Mouse (Mus musculus) hindbrain, embryonic 15.5 days (tissue): ENCODE data around the gene Stum. TPM values are rescaled to one million over a fixed set of nuclear protein-coding genes. Genes with fewer than 3 reads are reported as not detected.

Experiments
- ATAC-seq: fragments of 200-750 bp; cut with Nextera tagmentation; 2 replicates; pipeline ENCODE4 v1.8.0; 2017; ENCODE audit warnings: low read depth, moderate number of reproducible peaks, moderate TSS enrichment; ENCODE audit not compliant: low FRiP score
- H3K27ac ChIP-seq: fragments of 300-500 bp; sonication (generic); replicated peaks from 2 replicates; pipeline ENCODE4 v1.5.1; 2015; ENCODE audit warnings: mild to moderate bottlenecking, inconsistent platforms
- H3K27me3 ChIP-seq: fragments of 300-500 bp; sonication (generic); 2 replicates; pipeline ENCODE4 v1.6.1; 2015; ENCODE audit warnings: control low read depth, inconsistent platforms
- H3K36me3 ChIP-seq: fragments of 300-500 bp; sonication (generic); 2 replicates; pipeline ENCODE4 v1.6.1; 2015; ENCODE audit warnings: control low read depth, inconsistent platforms
- H3K4me1 ChIP-seq: fragments of 300-500 bp; sonication (generic); replicated peaks from 2 replicates; pipeline ENCODE4 v1.6.1; 2015; ENCODE audit warnings: control low read depth, inconsistent platforms
- H3K4me2 ChIP-seq: fragments of 300-500 bp; sonication (generic); 2 replicates; pipeline ENCODE4 v1.6.1; 2015; ENCODE audit warnings: moderate library complexity, mild to moderate bottlenecking, inconsistent platforms
- H3K4me3 ChIP-seq: fragments of 300-500 bp; sonication (generic); 2 replicates; pipeline ENCODE4 v1.5.1; 2015; ENCODE audit warnings: mild to moderate bottlenecking, inconsistent platforms
- H3K9ac ChIP-seq: fragments of 300-500 bp; sonication (generic); 2 replicates; pipeline ENCODE4 v1.6.1; 2015; ENCODE audit warnings: inconsistent platforms
- H3K9me3 ChIP-seq: fragments of 300-500 bp; sonication (generic); 2 replicates; pipeline ENCODE4 v1.6.1; 2016; ENCODE audit warnings: control low read depth, inconsistent platforms
- WGBS: fragments of 180-500 bp; shearing (Covaris S2); methylation state at CpG from one replicate; pipeline ENCODE4 v1.1.7; 2015; 5-methylcytosine and 5-hydroxymethylcytosine counted together
- polyA plus RNA-seq: library from polyadenylated mRNA; unstranded; fragments of >200 nt; fragmentation: Nextera tagmentation; extraction: Ambion mirVana; gene quantifications from 2 replicates; pipeline ENCODE4 v1.2.1, GENCODE M21; 2015

Stum gene
- polyA plus RNA-seq, 1 experiment from 2014 or later = 12.7 TPM

GRCm38 (mm10) chr1:180458274-180458673 is 25.0 kb downstream of the Stum start:
- H3K9ac ChIP-seq = no peak overlapping the region
- H3K27me3 ChIP-seq = no peaks in the 10 kb centered on the region
- H3K36me3 ChIP-seq = no peaks in the 10 kb centered on the region
- no peak for ATAC-seq
- H3K4me3 ChIP-seq = no peak overlapping the region
- no peaks in the 10 kb centered on the region for H3K9me3 ChIP-seq
- 46% methylated on average over 6 of the region's 6 CpGs for WGBS
- peak overlapping the region; percentile 46 for H3K27ac ChIP-seq
- H3K4me2 ChIP-seq = no peak overlapping the region
- H3K4me1 ChIP-seq = peaks cover 35% of the 10 kb centered on the region

- ATAC-seq = no peak
Measured at GRCm38 (mm10) chr1:180449641-180450040, 33.7 kb downstream of the Stum start.

GRCm38 (mm10) chr1:180444411-180444810 is 38.9 kb downstream of the Stum start:
- H3K36me3 ChIP-seq = no peaks in the 10 kb centered on the region
- ATAC-seq = no peak
- 68% methylated on average over 3 of the region's 3 CpGs for WGBS
- no peak overlapping the region for H3K27ac ChIP-seq
- no peak overlapping the region for H3K4me2 ChIP-seq
- H3K9ac ChIP-seq = no peak overlapping the region
- no peaks in the 10 kb centered on the region for H3K4me1 ChIP-seq
- H3K9me3 ChIP-seq = no peaks in the 10 kb centered on the region
- no peak overlapping the region for H3K4me3 ChIP-seq
- H3K27me3 ChIP-seq = no peaks in the 10 kb centered on the region

More at GRCm38 (mm10) chr1:180449641-180450040, 33.7 kb downstream of the Stum start:
- Histone ChIP-seq H3K9ac (no peak overlapping the region), H3K27ac (no peak overlapping the region), H3K27me3 (no peaks in the 10 kb centered on the region), H3K4me3 (no peak overlapping the region), H3K4me2 (no peak overlapping the region), H3K9me3 (no peaks in the 10 kb centered on the region), H3K4me1 (no peaks in the 10 kb centered on the region), H3K36me3 (no peaks in the 10 kb centered on the region)
- WGBS = 64% methylated on average over 2 of the region's 2 CpGs

- Histone ChIP-seq H3K27ac (no peak overlapping the region), H3K27me3 (no peaks in the 10 kb centered on the region), H3K4me1 (peaks cover 6% of the 10 kb centered on the region; the same call in 1 of the 2 replicates), H3K9me3 (no peaks in the 10 kb centered on the region), H3K36me3 (no peaks in the 10 kb centered on the region), H3K4me2 (no peak overlapping the region), H3K9ac (no peak overlapping the region), H3K4me3 (no peak overlapping the region)
- WGBS = 83% methylated on average over 4 of the region's 4 CpGs
- ATAC-seq = no peak
Measured at GRCm38 (mm10) chr1:180439496-180439895, 43.8 kb downstream of the Stum start.

DNA sequence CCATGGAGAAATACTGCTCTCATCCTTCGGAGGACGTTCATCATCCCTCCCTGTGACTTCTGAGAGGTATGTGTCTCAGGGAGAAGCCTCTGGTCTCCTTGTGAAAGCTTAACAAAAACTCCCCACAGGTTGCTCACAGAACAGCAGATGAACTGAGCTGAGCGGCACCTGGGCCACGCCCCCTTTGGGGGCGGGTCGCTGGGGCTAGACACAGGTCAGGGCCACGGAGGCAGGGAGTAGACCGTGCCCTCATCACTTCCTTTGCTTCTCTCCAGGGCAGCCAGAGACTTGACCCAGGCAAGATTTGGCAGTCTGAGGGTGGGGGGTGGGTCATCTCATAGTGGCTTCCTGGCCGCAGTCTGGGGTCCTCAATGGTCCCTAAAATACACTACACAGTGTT is 48.4 kb downstream of the Stum start:
- Histone ChIP-seq H3K4me3 (no peak overlapping the region), H3K9ac (no peak overlapping the region), H3K27me3 (no peaks in the 10 kb centered on the region), H3K36me3 (no peaks in the 10 kb centered on the region), H3K4me1 (peaks cover 28% of the 10 kb centered on the region), H3K4me2 (no peak overlapping the region), H3K9me3 (no peaks in the 10 kb centered on the region), H3K27ac (no peak overlapping the region)
- 17% methylated on average over 9 of the region's 9 CpGs for WGBS
- no peak for ATAC-seq

GRCm38 (mm10) chr1:180433796-180434566 is 49.3 kb downstream of the Stum start:
- 18% methylated on average over 7 of the region's 7 CpGs for WGBS

GRCm38 (mm10) chr1:180433098-180433538 is 50.2 kb downstream of the Stum start:
- Histone ChIP-seq H3K9ac (peak overlapping the region; percentile 46), H3K4me3 (peak overlapping the region; percentile 32), H3K4me1 (peaks cover 30% of the 10 kb centered on the region), H3K27me3 (no peaks in the 10 kb centered on the region), H3K27ac (no peak overlapping the region; the same call in 1 of the 2 replicates), H3K4me2 (peak overlapping the region; percentile 66), H3K36me3 (no peaks in the 10 kb centered on the region), H3K9me3 (no peaks in the 10 kb centered on the region)
- 0% methylated on average over 16 of the region's 16 CpGs for WGBS
- ATAC-seq = peak; percentile 50; the same call in 1 of the 2 replicates

More at GRCm38 (mm10) chr1:180433796-180434566, 49.3 kb downstream of the Stum start:
- Histone ChIP-seq H3K27ac (no peak overlapping the region), H3K9me3 (no peaks in the 10 kb centered on the region), H3K9ac (no peak overlapping the region), H3K4me1 (peaks cover 28% of the 10 kb centered on the region), H3K36me3 (no peaks in the 10 kb centered on the region), H3K4me2 (no peak overlapping the region), H3K4me3 (no peak overlapping the region), H3K27me3 (no peaks in the 10 kb centered on the region)
- ATAC-seq = peak; percentile 87

GRCm38 (mm10) chr1:180431833-180432232 is 51.5 kb downstream of the Stum start:
- Histone ChIP-seq H3K27me3 (no peaks in the 10 kb centered on the region), H3K4me3 (no peak overlapping the region), H3K9me3 (no peaks in the 10 kb centered on the region), H3K4me1 (peaks cover 34% of the 10 kb centered on the region), H3K9ac (no peak overlapping the region), H3K4me2 (no peak overlapping the region), H3K36me3 (no peaks in the 10 kb centered on the region), H3K27ac (no peak overlapping the region)
- 68% methylated on average over 12 of the region's 12 CpGs for WGBS
- no peak for ATAC-seq

- ATAC-seq = no peak
- Histone ChIP-seq H3K27me3 (no peaks in the 10 kb centered on the region; the same call in 1 of the 2 replicates), H3K9me3 (no peaks in the 10 kb centered on the region), H3K9ac (no peak overlapping the region), H3K4me3 (no peak overlapping the region), H3K4me2 (no peak overlapping the region), H3K36me3 (no peaks in the 10 kb centered on the region), H3K4me1 (peaks cover 32% of the 10 kb centered on the region), H3K27ac (no peak overlapping the region)
- 86% methylated on average over 5 of the region's 5 CpGs for WGBS
Measured at GRCm38 (mm10) chr1:180429819-180430218, 53.5 kb downstream of the Stum start.

- no peak for ATAC-seq
- H3K9ac ChIP-seq = no peak overlapping the region
- H3K4me2 ChIP-seq = no peak overlapping the region
- H3K27ac ChIP-seq = no peak overlapping the region
- no peaks in the 10 kb centered on the region for H3K9me3 ChIP-seq
- H3K4me3 ChIP-seq = no peak overlapping the region
- H3K36me3 ChIP-seq = no peaks in the 10 kb centered on the region
- 70% methylated on average over 8 of the region's 8 CpGs for WGBS
- peaks cover 24% of the 10 kb centered on the region for H3K4me1 ChIP-seq
- H3K27me3 ChIP-seq = no peaks in the 10 kb centered on the region; the same call in 1 of the 2 replicates
Measured at GRCm38 (mm10) chr1:180428871-180429270, 54.4 kb downstream of the Stum start.

DNA sequence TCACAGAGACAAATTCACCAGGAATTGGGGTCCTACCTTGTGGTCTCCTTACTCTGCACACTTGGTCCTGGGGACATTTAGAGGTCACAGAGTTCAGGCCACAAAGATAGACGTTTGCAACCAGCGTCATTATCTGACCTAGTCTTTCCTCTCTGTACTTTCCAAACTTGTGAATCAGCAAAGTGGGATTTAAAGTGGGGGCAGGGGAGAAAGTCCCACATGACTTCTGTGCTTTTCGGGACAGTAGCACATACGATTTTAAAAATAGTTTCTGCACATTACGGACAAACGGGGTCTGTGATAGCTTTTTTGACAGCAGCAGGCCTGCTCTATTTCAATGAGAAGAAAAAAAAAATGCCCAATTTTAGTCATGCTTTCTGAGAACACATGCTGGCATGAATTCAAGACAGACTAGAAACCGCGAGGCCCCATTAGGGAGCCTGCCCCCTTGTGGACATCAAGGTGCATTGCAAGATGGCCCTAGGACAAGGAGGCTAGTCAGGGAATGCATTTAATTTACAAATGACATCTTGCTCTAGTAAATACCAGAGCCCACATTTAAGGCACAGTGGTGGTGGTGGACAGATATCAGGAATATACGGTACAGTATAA is 55.1 kb downstream of the Stum start:
- no peak for ATAC-seq
- H3K4me1 ChIP-seq = peaks cover 17% of the 10 kb centered on the region
- no peak overlapping the region for H3K9ac ChIP-seq
- no peak overlapping the region for H3K27ac ChIP-seq
- H3K9me3 ChIP-seq = no peaks in the 10 kb centered on the region
- H3K36me3 ChIP-seq = no peaks in the 10 kb centered on the region
- H3K4me2 ChIP-seq = no peak overlapping the region
- no peak overlapping the region for H3K4me3 ChIP-seq
- H3K27me3 ChIP-seq = no peaks in the 10 kb centered on the region; the same call in 1 of the 2 replicates
- WGBS = 33% methylated on average over 9 of the region's 9 CpGs

DNA sequence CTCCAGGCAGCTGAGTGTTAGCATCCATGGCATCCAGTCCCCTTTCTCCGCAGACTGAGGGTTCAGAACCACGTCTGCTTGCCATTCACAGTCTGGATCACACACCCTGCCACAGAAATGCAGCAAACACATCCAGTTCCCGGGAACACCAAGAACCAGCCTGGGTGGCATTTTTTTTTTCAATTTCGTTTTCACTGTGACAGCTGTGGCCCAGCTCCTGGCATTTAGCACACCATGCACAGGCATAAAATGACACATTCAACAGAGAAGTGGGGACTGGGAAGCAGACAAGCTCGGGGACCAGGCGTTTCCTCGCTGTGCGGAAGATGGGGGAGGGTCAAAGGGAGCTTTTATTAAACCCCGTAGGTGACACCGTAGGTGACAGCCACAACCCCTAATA is 55.6 kb downstream of the Stum start:
- ATAC-seq = no peak
- Histone ChIP-seq H3K27ac (no peak overlapping the region), H3K36me3 (no peaks in the 10 kb centered on the region), H3K9me3 (no peaks in the 10 kb centered on the region), H3K4me3 (no peak overlapping the region), H3K4me1 (peaks cover 12% of the 10 kb centered on the region), H3K9ac (no peak overlapping the region), H3K4me2 (no peak overlapping the region), H3K27me3 (no peaks in the 10 kb centered on the region; the same call in 1 of the 2 replicates)
- WGBS = 55% methylated on average over 10 of the region's 10 CpGs
